Mouse (Mus musculus) heart, postnatal 0 days (tissue): ENCODE measurements at regions not wholly inside any gene's neighbourhood (a gene's known extent, or its start where the extent isn't known, plus 50 kb on each side); places are given as distances from the start of the nearest gene placed in this dataset.

Experiments used
- CTCF ChIP-seq: IDR thresholded peaks from 2 replicates; pipeline ENCODE4 v1.5.1; 2016; ENCODE audit warnings: antibody characterized with exemption, control low read depth, low read depth
- EP300 ChIP-seq: IDR thresholded peaks from 2 replicates; pipeline ENCODE4 v1.6.1; 2016; ENCODE audit warnings: antibody characterized with exemption, low read depth

DNA sequence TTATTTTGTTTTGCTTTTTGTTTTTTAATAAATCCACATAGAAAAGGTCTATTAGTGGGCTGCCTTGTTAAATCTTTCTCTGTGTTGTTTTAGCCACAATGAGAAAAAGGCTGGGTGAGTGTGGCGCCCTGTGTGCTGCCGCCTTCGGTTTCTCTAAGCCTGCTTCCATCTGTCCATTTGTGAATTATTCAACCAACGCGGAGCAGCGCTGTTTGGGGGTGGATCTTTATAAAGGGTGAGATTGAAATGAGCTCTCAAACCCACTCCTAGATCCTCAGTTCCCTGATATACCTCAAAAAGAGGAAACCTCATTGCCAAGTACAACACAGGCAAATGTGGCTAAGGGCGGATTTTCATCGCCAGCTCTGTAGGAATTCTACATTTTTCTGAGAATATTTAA is 74.0 kb upstream of the Arg1 start:
- TF ChIP-seq CTCF (no peak), EP300 (no peak)
